Mouse (Mus musculus) heart, adult 2 months (tissue): ENCODE data around the gene Wnt8b. TPM values are rescaled to one million over a fixed set of nuclear protein-coding genes. Genes with fewer than 3 reads are reported as not detected.
"Not testable (repeated sequence)": the region's sequence is repeated elsewhere in the genome, so short reads cannot be mapped to it uniquely, and the experiment has no call there.

ENCODE experiments used
- DNase-seq, 2 experiments: peaks; one replicate each; pipeline ENCODE4 v3.0.0; 2021
- H3K27ac ChIP-seq: fragments of 200-600 bp; 2 replicates; pipeline ENCODE4 v1.8.1; 2022
- H3K27me3 ChIP-seq: fragments of 200-500 bp; 2 replicates; pipeline ENCODE4 v1.6.1; 2012; ENCODE audit warnings: mild to moderate bottlenecking, low read length, inconsistent platforms, mixed read lengths; ENCODE audit not compliant: control insufficient read depth, insufficient read depth
- H3K36me3 ChIP-seq: fragments of 200-500 bp; 2 replicates; pipeline ENCODE4 v1.6.1; 2012; ENCODE audit warnings: low read length, inconsistent platforms; ENCODE audit not compliant: control insufficient read depth, insufficient read depth
- H3K4me1 ChIP-seq: fragments of 200-500 bp; 2 replicates; pipeline ENCODE4 v1.6.1; 2011; ENCODE audit warnings: low read length; ENCODE audit not compliant: control insufficient read depth, insufficient read depth
- H3K4me3 ChIP-seq: fragments of 200-600 bp; 2 replicates; pipeline ENCODE4 v1.8.1; 2022
- H3K79me2 ChIP-seq: fragments of 200-500 bp; replicated peaks from 2 replicates; pipeline ENCODE4 v1.6.1; 2012; ENCODE audit warnings: mild to moderate bottlenecking, inconsistent platforms, low read length, moderate library complexity, mixed read lengths; ENCODE audit not compliant: control insufficient read depth, insufficient read depth
- H3K9ac ChIP-seq: fragments of 200-500 bp; 2 replicates; pipeline ENCODE4 v1.6.1; 2012; ENCODE audit warnings: low read depth, mild to moderate bottlenecking, control low read depth, inconsistent platforms, low read length, mixed read lengths
- CTCF ChIP-seq: fragments of 200-600 bp; IDR thresholded peaks from 2 replicates; pipeline ENCODE4 v1.8.1; 2022; ENCODE audit warnings: antibody characterized with exemption, mild to moderate bottlenecking, moderate library complexity
- EP300 ChIP-seq: fragments of 200-500 bp; IDR thresholded peaks from 2 replicates; pipeline ENCODE4 v1.6.1; 2011; ENCODE audit warnings: low read depth, low read length, control low read depth; ENCODE audit not compliant: insufficient read depth
- POLR2A ChIP-seq: fragments of 200-500 bp; IDR thresholded peaks from 2 replicates; pipeline ENCODE4 v1.6.1; 2011; ENCODE audit warnings: mild to moderate bottlenecking, low read depth, low read length, control low read depth; ENCODE audit not compliant: insufficient read depth
- WGBS: fragments of 180-500 bp; shearing (Covaris S2); methylation state at CpG from one replicate; pipeline ENCODE4 v1.1.7; 2018; 5-methylcytosine and 5-hydroxymethylcytosine counted together
- intact Hi-C: fragments of 180-260 bp; cut with DNase I; formaldehyde crosslinking; loops from one replicate; pipeline ENCODE4 v1.15.1; 2025
- polyA plus RNA-seq: library from polyadenylated mRNA; depleted of rRNA; stranded (reverse); fragments of >200 nt; gene quantifications from 2 replicates; pipeline ENCODE4 v1.2.3, GENCODE M21; 2012
- total RNA-seq, 2 experiments: library from RNA; stranded (reverse); gene quantifications; 2 replicates each; pipeline ENCODE4 v1.2.3; 2021

The Wnt8b gene
- total and polyA plus RNA-seq, 3 experiments = not detected

GRCm38 (mm10) chr19:44458696-44459095 is 34.6 kb upstream of the Wnt8b start:
- H3K27ac ChIP-seq = no peak overlapping the region; the same call in none of the 2 replicates
- no peak overlapping the region for H3K4me3 ChIP-seq
- peak; percentile 56 to 72 for DNase-seq
- no peaks in the 10 kb centered on the region for H3K27me3 ChIP-seq
- H3K79me2 ChIP-seq = no peaks in the 10 kb centered on the region
- 60% methylated on average over 13 of the region's 13 CpGs for WGBS
- intact Hi-C loops = no loop called here
- 0 out of 2 replicates have a peak, but pooled peaks have one; percentile 39 for TF ChIP-seq EP300
- TF ChIP-seq CTCF = no peak
- no peak overlapping the region for H3K9ac ChIP-seq
- no peaks in the 10 kb centered on the region for H3K36me3 ChIP-seq
- H3K4me1 ChIP-seq = peaks cover 2% of the 10 kb centered on the region

- no peak for DNase-seq
- H3K36me3 ChIP-seq = no peaks in the 10 kb centered on the region
- intact Hi-C loops = no loop called here
- H3K9ac ChIP-seq = no peak overlapping the region
- no peak overlapping the region for H3K4me3 ChIP-seq
- peaks cover 2% of the 10 kb centered on the region for H3K4me1 ChIP-seq
- no peaks in the 10 kb centered on the region for H3K27me3 ChIP-seq
- TF ChIP-seq EP300 (no peak), CTCF (no peak)
- H3K27ac ChIP-seq = no peak overlapping the region
- 59% methylated on average over 5 of the region's 5 CpGs for WGBS
- H3K79me2 ChIP-seq = no peaks in the 10 kb centered on the region
These were observed 32.8 kb upstream of the Wnt8b start for GRCm38 (mm10) chr19:44460441-44460840.

- WGBS = 57% methylated on average over 4 of the region's 4 CpGs
- no peaks in the 10 kb centered on the region for H3K36me3 ChIP-seq
- H3K4me3 ChIP-seq = no peak overlapping the region
- TF ChIP-seq EP300 (no peak), POLR2A (no peak), CTCF (no peak)
- DNase-seq = no peak
- no peak overlapping the region for H3K27ac ChIP-seq
- H3K9ac ChIP-seq = no peak overlapping the region
- H3K4me1 ChIP-seq = peaks cover 2% of the 10 kb centered on the region
- no peaks in the 10 kb centered on the region for H3K79me2 ChIP-seq
- intact Hi-C loops = no loop called here
- no peaks in the 10 kb centered on the region for H3K27me3 ChIP-seq
These were observed 31.8 kb upstream of the Wnt8b start for GRCm38 (mm10) chr19:44461500-44461899.

GRCm38 (mm10) chr19:44462141-44462540 is 31.1 kb upstream of the Wnt8b start:
- intact Hi-C loops = no loop called here
- Histone ChIP-seq H3K9ac (no peak overlapping the region), H3K27ac (no peak overlapping the region), H3K4me1 (peaks cover 2% of the 10 kb centered on the region), H3K36me3 (no peaks in the 10 kb centered on the region), H3K27me3 (no peaks in the 10 kb centered on the region), H3K79me2 (no peaks in the 10 kb centered on the region), H3K4me3 (no peak overlapping the region)
- no peak for DNase-seq
- no peak for TF ChIP-seq EP300
- TF ChIP-seq POLR2A = no peak
- no peak for TF ChIP-seq CTCF
- WGBS = 81% methylated on average over 4 of the region's 4 CpGs

- H3K36me3 ChIP-seq, H3K79me2 ChIP-seq, H3K27ac ChIP-seq, H3K27me3 ChIP-seq, H3K9ac ChIP-seq, intact Hi-C loops, H3K4me3 ChIP-seq, DNase-seq, H3K4me1 ChIP-seq: not testable (repeated sequence)
- 82% methylated on average over 14 of the region's 14 CpGs for WGBS
These were observed 27.2 kb upstream of the Wnt8b start for GRCm38 (mm10) chr19:44465960-44466525.

- H3K4me1 ChIP-seq = no peaks in the 10 kb centered on the region
- H3K4me3 ChIP-seq = no peak overlapping the region
- H3K27me3 ChIP-seq = no peaks in the 10 kb centered on the region
- no peak overlapping the region for H3K27ac ChIP-seq
- TF ChIP-seq POLR2A = no peak
- TF ChIP-seq EP300 = peak; percentile 55; the same call in 1 of the 2 replicates
- TF ChIP-seq CTCF = peak; percentile 98; the same call in 1 of the 2 replicates
- H3K36me3 ChIP-seq = no peaks in the 10 kb centered on the region
- 4% methylated on average over 10 of the region's 10 CpGs for WGBS
- DNase-seq = peak; percentile 82 to 83
- intact Hi-C loops = loop anchor here (5.0 kb wide), 2 partner anchors 52 to 102 kb away; no protein-coding TSS in a partner anchor
- no peak overlapping the region for H3K9ac ChIP-seq
- no peaks in the 10 kb centered on the region for H3K79me2 ChIP-seq
These were observed 19.1 kb upstream of the Wnt8b start for GRCm38 (mm10) chr19:44474158-44474557.
